Comparison of ENCODE assay signal across 29 mouse cellular contexts in the genomic region with DNA sequence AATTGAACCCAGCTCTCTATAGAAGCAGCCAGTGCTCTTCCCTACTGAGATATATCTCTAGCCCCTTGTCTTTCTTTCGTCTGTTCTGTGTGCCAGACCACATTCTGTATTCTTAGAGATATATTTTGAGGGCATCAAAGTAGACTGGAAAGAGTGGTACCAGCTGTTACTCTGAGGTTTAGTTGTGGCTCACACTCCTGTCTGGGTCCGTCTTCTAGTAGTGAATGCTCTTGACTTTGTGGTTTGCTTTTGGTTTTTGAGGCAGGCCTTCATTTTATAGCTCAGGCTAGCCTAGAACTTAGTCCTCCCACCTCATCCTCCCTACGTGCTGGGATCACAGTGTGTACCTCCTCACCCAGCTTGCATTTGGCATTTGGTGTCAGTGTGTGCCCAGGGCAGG. TPM values are rescaled to one million over a fixed set of nuclear protein-coding genes. Genes with fewer than 3 reads are reported as not detected.
A peak's percentile ranks its signal among the peaks of the same experiment; 100 is the strongest.
DNase-seq lines count a peak whose midpoint lies in the region; ATAC-seq and TF ChIP-seq lines count a peak whose summit lies in the region.
"Had no signal": no experiment of that assay in that cellular context is flagged by ENCODE, and none has a peak within 500 bp of the region (broad histone marks: within the 10 kb centered on the region; RNA-seq: fewer than 3 reads in every experiment).

No protein-coding gene starts in this region.

- H3K4me3 ChIP-seq in kidney, embryonic 15.5 days (replicated peaks), result no peak overlapping the region
- H3K4me3 ChIP-seq in myocyte, result no peak overlapping the region
- H3K4me3 ChIP-seq in hindbrain, embryonic 14.5 days (replicated peaks; ENCODE audit: low read length), result no peak overlapping the region
- H3K4me3 ChIP-seq: heart, adult 2 months; hindbrain, embryonic 10.5 days; intestine, embryonic 15.5 days; liver, embryonic 13.5 days; midbrain, embryonic 10.5 days; neural tube, embryonic 13.5 days had no signal

- H3K27me3 ChIP-seq in kidney, embryonic 15.5 days, result no peaks in the 10 kb centered on the region
- no peaks in the 10 kb centered on the region for H3K27me3 ChIP-seq in myocyte (ENCODE audit: control insufficient read depth, insufficient read depth, insufficient read length)
- no peaks in the 10 kb centered on the region for H3K27me3 ChIP-seq in hindbrain, embryonic 14.5 days (ENCODE audit: control insufficient read depth, insufficient read depth, low read length)
- H3K27me3 ChIP-seq: intestine, embryonic 15.5 days; liver, embryonic 13.5 days; neural tube, embryonic 13.5 days had no signal

- DNase-seq in kidney, postnatal 10 days, result no peak
- peak; percentile 40 for DNase-seq in 416B (ENCODE audit: low read depth)
- peak; percentile 22 for DNase-seq in induced T-regulatory cell, adult 2 months (ENCODE audit: low read depth)
- DNase-seq in cerebellum, adult 18-20 months, result no peak
- no peak for DNase-seq in hindbrain, embryonic 14.5 days (ENCODE audit: low spot score)
- no peak for DNase-seq in liver
- DNase-seq: adrenal gland, postnatal 25 days; B cell, adult 2 months; cerebellum, adult 2 months; cerebellum, postnatal 14 days; gastrocnemius, postnatal 36 days; heart, adult 2 months; heart, postnatal 14 days; layer of hippocampus, adult 9-11 months; liver, embryonic 13.5 days; lung, adult 18-20 months; right cerebral cortex, postnatal 14 days; thymus, postnatal 4 days had no signal

- H3K27ac ChIP-seq in kidney, embryonic 15.5 days, result 0 out of 2 replicates have a peak overlapping the region, but pooled peaks have one; percentile 55
- H3K27ac ChIP-seq in hindbrain, embryonic 14.5 days, result no peak overlapping the region
- H3K27ac ChIP-seq: heart, adult 2 months; hindbrain, embryonic 10.5 days; intestine, embryonic 15.5 days; liver, embryonic 13.5 days; macrophage; midbrain, embryonic 10.5 days; neural tube, embryonic 13.5 days had no signal

- ATAC-seq in kidney, embryonic 15.5 days (replicated peaks; ENCODE audit: low FRiP score), result no peak
- ATAC-seq in hindbrain, embryonic 14.5 days (ENCODE audit: low FRiP score), result no peak
- ATAC-seq: forebrain, embryonic 14.5 days; hindbrain, embryonic 16.5 days; intestine, embryonic 15.5 days; lung, postnatal 0 days; midbrain, embryonic 16.5 days had no signal

- peaks cover 43% of the 10 kb centered on the region for H3K4me1 ChIP-seq in kidney, embryonic 15.5 days
- peaks cover 25% of the 10 kb centered on the region for H3K4me1 ChIP-seq in hindbrain, embryonic 14.5 days (replicated peaks; ENCODE audit: control insufficient read depth, insufficient read depth, low read length)

- H3K9ac ChIP-seq in kidney, embryonic 15.5 days, result no peak overlapping the region
- H3K9ac ChIP-seq in hindbrain, embryonic 14.5 days, result no peak overlapping the region
- H3K9ac ChIP-seq: intestine, embryonic 15.5 days; liver, embryonic 13.5 days; neural tube, embryonic 13.5 days had no signal

- H3K79me2 ChIP-seq in myocyte (ENCODE audit: control insufficient read depth, insufficient read depth), result peaks cover 39% of the 10 kb centered on the region

- H3K9me3 ChIP-seq in kidney, embryonic 15.5 days (replicated peaks), result no peaks in the 10 kb centered on the region
- H3K9me3 ChIP-seq in hindbrain, embryonic 14.5 days (ENCODE audit: control insufficient read depth, low read length), result no peaks in the 10 kb centered on the region
- H3K9me3 ChIP-seq: hindbrain, embryonic 10.5 days; intestine, embryonic 15.5 days; liver, embryonic 13.5 days; midbrain, embryonic 10.5 days; neural tube, embryonic 13.5 days had no signal

- H3K36me3 ChIP-seq in kidney, embryonic 15.5 days, result no peaks in the 10 kb centered on the region
- no peaks in the 10 kb centered on the region for H3K36me3 ChIP-seq in myocyte (ENCODE audit: control insufficient read depth, insufficient read depth)
- no peaks in the 10 kb centered on the region for H3K36me3 ChIP-seq in hindbrain, embryonic 14.5 days (replicated peaks; ENCODE audit: control insufficient read depth, insufficient read depth)
- H3K36me3 ChIP-seq: hindbrain, embryonic 10.5 days; intestine, embryonic 15.5 days; liver, embryonic 13.5 days; midbrain, embryonic 10.5 days; neural tube, embryonic 13.5 days had no signal

- H3K4me2 ChIP-seq in kidney, embryonic 15.5 days, result no peak overlapping the region
- peak overlapping the region; percentile 7 for H3K4me2 ChIP-seq in myocyte (ENCODE audit: low read depth)
- H3K4me2 ChIP-seq in hindbrain, embryonic 14.5 days (replicated peaks), result no peak overlapping the region
- H3K4me2 ChIP-seq: intestine, embryonic 15.5 days; liver, embryonic 13.5 days; neural tube, embryonic 13.5 days had no signal

- H3ac ChIP-seq in myocyte (ENCODE audit: control insufficient read depth, insufficient read length), result no peak overlapping the region

- 67% methylated on average over 3 of the region's 3 CpGs for WGBS in kidney, embryonic 15.5 days
- WGBS in hindbrain, embryonic 14.5 days, result 94% methylated on average over 3 of the region's 3 CpGs

- TF ChIP-seq POLR2A in myocyte (IDR thresholded peaks at IDR 0.05; ENCODE audit: insufficient read length, low read depth), result no peak

TF ChIP-seq in myocyte, 11 proteins besides CTCF, POLR2A, EP300 and RAD21:
- TF ChIP-seq CEBPB (IDR thresholded peaks at IDR 0.05; ENCODE audit: insufficient read depth, poor library complexity, severe bottlenecking) (no peak), MYOD1 (IDR thresholded peaks at IDR 0.05; ENCODE audit: control insufficient read depth in 1 of 3, insufficient read length in 2 of 3, low read depth in 2 of 3) (peak in 2 of 3 experiments; percentile 69 to 70), MYOG (IDR thresholded peaks at IDR 0.05; ENCODE audit: control insufficient read depth in 1 of 3, insufficient read depth in 1 of 3, insufficient read length in 2 of 3, low read depth in 2 of 3) (peak in 1 of 3 experiments; percentile 5), TCF12 (IDR thresholded peaks at IDR 0.05; ENCODE audit: insufficient read depth, poor library complexity, severe bottlenecking) (peak; percentile 33)

RNA-seq across cellular contexts. Expression of a gene that starts 54.4 kb away (rescaled TPM):
- polyA plus RNA-seq in kidney, embryonic 15.5 days (2015; fragmentation: Nextera tagmentation; extraction: Ambion mirVana), result 36.2 and 41.6 TPM in 2 replicates
- 8.3 TPM for polyA plus RNA-seq in myocyte (2012; fragmentation: generic; extraction: Trizol)
- 48.4 and 53.0 TPM in 2 replicates for polyA plus RNA-seq in hindbrain, embryonic 14.5 days (2014; fragmentation: Nextera tagmentation; extraction: Ambion mirVana)

Comparison
In these comparisons a context has a peak if more than half of its experiments do, and no peak if none do; other contexts are left out.
1. DNase-seq: peak in 416B (single experiment) and induced T-regulatory cell, adult 2 months (single experiment); none in kidney, postnatal 10 days (single experiment), cerebellum, adult 18-20 months (0 of 2), hindbrain, embryonic 14.5 days (single experiment) and liver (single experiment).